Mouse (Mus musculus) cerebellum, adult 2 months (tissue): ENCODE data around the gene Arid5a.

Experiments
- CTCF ChIP-seq: fragments of 200-500 bp; IDR thresholded peaks from 2 replicates; pipeline ENCODE4 v1.5.1; 2011; ENCODE audit warnings: low read depth, mild to moderate bottlenecking, control low read depth, low read length, moderate library complexity, borderline replicate concordance; ENCODE audit not compliant: insufficient read depth
- POLR2A ChIP-seq: fragments of 200-500 bp; IDR thresholded peaks from 2 replicates; pipeline ENCODE4 v1.6.1; 2011; ENCODE audit warnings: low read length, control low read depth, borderline replicate concordance; ENCODE audit not compliant: insufficient read depth

DNA sequence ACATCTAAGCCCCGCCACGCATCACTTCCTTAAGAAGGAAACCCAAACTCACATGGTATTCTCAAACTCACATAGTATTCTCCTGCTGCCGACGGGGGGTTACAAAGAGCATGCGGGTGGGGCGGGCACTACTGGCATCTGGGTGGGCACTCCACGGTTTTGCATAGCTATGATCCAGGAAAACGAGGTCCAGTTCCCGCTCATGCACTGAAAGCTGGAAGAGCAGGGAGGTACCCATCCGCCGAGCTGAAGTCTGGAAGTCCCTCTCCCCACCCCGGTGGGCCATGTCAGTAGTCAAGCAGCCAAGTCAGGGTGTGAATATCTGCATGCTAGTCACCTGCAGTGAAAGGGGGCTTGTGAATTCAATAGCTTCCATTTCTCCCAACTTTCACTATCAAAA is 60.2 kb downstream of the Arid5a start:
- TF ChIP-seq CTCF (no peak), POLR2A (no peak)
